Mouse (Mus musculus): ENCODE measurements around the gene Kdelr2. TPM values are rescaled to one million over a fixed set of nuclear protein-coding genes. Genes with fewer than 3 reads are reported as not detected.

Kdelr2 gene
- total and polyA plus RNA-seq, 3 experiments: 80.5 to 94.4 TPM; not detected in 1

DNA sequence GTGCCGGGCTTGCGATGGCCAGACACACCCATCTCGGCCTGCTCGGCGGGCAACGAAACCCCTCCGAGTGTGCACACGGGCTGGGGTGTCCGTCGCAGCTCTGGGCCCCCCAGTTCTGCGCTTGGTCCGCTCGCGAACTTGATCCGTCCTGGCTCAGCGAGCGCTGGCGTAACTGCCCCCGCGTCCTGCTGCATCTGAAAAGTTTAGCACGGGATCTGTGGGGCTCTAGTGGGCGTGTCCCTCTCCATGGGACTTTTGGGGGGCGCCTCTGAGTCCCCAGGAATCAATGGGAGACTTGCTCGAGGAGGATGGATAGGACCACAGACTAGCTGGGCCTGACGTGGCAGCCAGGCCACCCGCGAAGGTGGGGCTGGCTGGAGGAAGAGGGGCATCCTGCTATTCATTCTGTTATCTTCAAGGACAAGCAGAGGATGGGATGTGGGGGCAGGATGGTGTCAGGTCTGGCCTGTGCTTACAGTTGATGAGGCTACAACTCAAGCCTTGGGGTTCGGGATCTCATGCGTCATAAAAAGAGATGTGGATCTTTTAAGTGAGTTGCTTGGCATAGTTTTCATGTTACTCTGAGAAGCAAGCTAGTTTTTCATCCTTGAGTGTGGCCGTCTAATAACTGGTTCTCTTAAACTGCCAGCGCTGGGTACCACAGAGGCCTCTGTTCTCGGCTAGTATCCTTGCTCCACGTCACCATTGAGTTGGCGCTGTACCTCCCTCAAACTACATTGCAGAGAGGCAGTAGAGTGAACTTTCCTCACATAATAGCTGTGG, 701 bp downstream of the Kdelr2 start:
- peak; percentile 54 for DNase-seq (ENCODE audit: low read depth, low spot score)
- Histone ChIP-seq H3K27ac (ENCODE audit: control insufficient read depth, low read depth, low read length) (peak overlapping the region; percentile 68), H3K27me3 (ENCODE audit: control insufficient read depth in 1 of 2, insufficient read depth in 2 of 2, low read length in 2 of 2) (no peaks in the 10 kb centered on the region), H3K36me3 (ENCODE audit: control insufficient read depth in 1 of 2, insufficient read depth in 2 of 2, low read length in 2 of 2) (peaks cover 12 to 22% of the 10 kb centered on the region in 2 experiments), H3K4me1 (ENCODE audit: control insufficient read depth in 1 of 2, insufficient read depth in 2 of 2, low read length in 2 of 2) (peaks cover 11 to 33% of the 10 kb centered on the region in 2 experiments; a peak in 3 of 4 replicates), H3K79me2 (ENCODE audit: control insufficient read depth, insufficient read depth, low read length, poor library complexity) (peaks cover 51% of the 10 kb centered on the region), H3K4me3 (ENCODE audit: control insufficient read depth in 1 of 2, insufficient read depth in 1 of 2, low read depth in 2 of 2, low read length in 2 of 2) (peak overlapping the region; percentile 76 to 97), H3K9ac (ENCODE audit: control insufficient read depth, low read depth, low read length, poor library complexity, severe bottlenecking) (peak overlapping the region; percentile 99), H3K9me3 (replicated peaks; ENCODE audit: insufficient read depth, low read length) (no peaks in the 10 kb centered on the region)
- TF ChIP-seq MAX (IDR thresholded peaks at IDR 0.05; ENCODE audit: low read length) (no peak), UBTF (IDR thresholded peaks at IDR 0.05; ENCODE audit: borderline replicate concordance, insufficient read depth, low read depth, low read length) (0 out of 2 replicates have a peak, but pooled peaks have one; percentile 48)

DNA sequence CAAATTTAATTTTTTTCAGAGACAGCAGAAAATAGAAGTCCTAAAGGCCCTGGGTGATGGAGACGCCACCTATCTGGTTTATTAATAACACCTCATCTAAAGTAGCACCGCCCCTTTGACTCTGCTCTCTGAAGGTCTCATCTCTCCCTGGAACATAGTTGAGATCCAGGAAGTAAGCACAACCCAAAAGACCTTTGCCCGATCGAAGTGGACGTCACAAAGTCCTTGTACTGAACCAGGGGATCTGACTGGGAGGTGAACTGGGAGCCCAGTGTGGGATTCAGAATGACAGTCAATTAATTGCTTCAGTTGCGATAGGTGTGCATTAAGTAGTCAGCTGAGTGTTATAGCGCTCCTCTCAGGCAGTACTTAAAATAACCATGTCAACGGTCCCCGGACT, 1.6 kb downstream of the Kdelr2 start:
- H3K9ac ChIP-seq (ENCODE audit: control insufficient read depth, low read depth, low read length, poor library complexity, severe bottlenecking): no peak overlapping the region
- DNase-seq (ENCODE audit: low read depth, low spot score): no peak
- no peaks in the 10 kb centered on the region for H3K9me3 ChIP-seq (replicated peaks; ENCODE audit: insufficient read depth, low read length)
- peaks cover 11 to 33% of the 10 kb centered on the region in 2 experiments; a peak in 3 of 4 replicates for H3K4me1 ChIP-seq (ENCODE audit: control insufficient read depth in 1 of 2, insufficient read depth in 2 of 2, low read length in 2 of 2)
- no peaks in the 10 kb centered on the region for H3K27me3 ChIP-seq (ENCODE audit: control insufficient read depth in 1 of 2, insufficient read depth in 2 of 2, low read length in 2 of 2)
- no peak overlapping the region for H3K27ac ChIP-seq (ENCODE audit: control insufficient read depth, low read depth, low read length)
- peaks cover 12 to 25% of the 10 kb centered on the region in 2 experiments for H3K36me3 ChIP-seq (ENCODE audit: control insufficient read depth in 1 of 2, insufficient read depth in 2 of 2, low read length in 2 of 2)
- H3K4me3 ChIP-seq (ENCODE audit: control insufficient read depth in 1 of 2, insufficient read depth in 1 of 2, low read depth in 2 of 2, low read length in 2 of 2): peak overlapping the region in 1 of 2 experiments; percentile 76; a peak in 2 of 4 replicates
- H3K79me2 ChIP-seq (ENCODE audit: control insufficient read depth, insufficient read depth, low read length, poor library complexity): peaks cover 59% of the 10 kb centered on the region
- TF ChIP-seq POLR2AphosphoS5 (IDR thresholded peaks at IDR 0.05; ENCODE audit: borderline replicate concordance, low read depth, low read length) (no peak), GATA1 (IDR thresholded peaks at IDR 0.05; ENCODE audit: low read depth, low read length) (no peak), CHD1 (IDR thresholded peaks at IDR 0.05; ENCODE audit: low read depth, low read length) (no peak), ELF1 (IDR thresholded peaks at IDR 0.05; ENCODE audit: low read depth, low read length) (no peak), NRF1 (IDR thresholded peaks at IDR 0.05; ENCODE audit: insufficient read depth, low read depth, low read length, poor library complexity, severe bottlenecking) (no peak), EP300 (IDR thresholded peaks at IDR 0.05; ENCODE audit: low read depth in 1 of 2, low read length in 2 of 2) (no peak), USF1 (IDR thresholded peaks at IDR 0.05; ENCODE audit: low read depth, low read length) (no peak), CHD2 (IDR thresholded peaks at IDR 0.05; ENCODE audit: low read length) (no peak), KAT2A (conservative IDR thresholded peaks at IDR 0.05; ENCODE audit: low read depth, low read length) (no peak), SMC3 (IDR thresholded peaks at IDR 0.05; ENCODE audit: low read depth, low read length) (no peak), MYB (IDR thresholded peaks at IDR 0.05; ENCODE audit: low read depth, low read length) (no peak), NELFE (IDR thresholded peaks at IDR 0.05; ENCODE audit: low read depth, low read length) (no peak), RCOR1 (IDR thresholded peaks at IDR 0.05; ENCODE audit: low read depth, low read length) (no peak), MAZ (IDR thresholded peaks at IDR 0.05; ENCODE audit: low read depth, low read length) (no peak), MAX (IDR thresholded peaks at IDR 0.05; ENCODE audit: low read length) (no peak), TCF12 (IDR thresholded peaks at IDR 0.05; ENCODE audit: low read depth, low read length) (no peak), ZNF384 (IDR thresholded peaks at IDR 0.05; ENCODE audit: low read depth, low read length) (no peak)

All from MEL (cell line).